Mouse (Mus musculus) liver, embryonic 11.5 days (tissue): ENCODE results near the gene S100a1. TPM values are rescaled to one million over a fixed set of nuclear protein-coding genes. Genes with fewer than 3 reads are reported as not detected.

ENCODE experiments used
- ATAC-seq: fragments of 200-750 bp; cut with Nextera tagmentation; replicated peaks from 2 replicates; pipeline ENCODE4 v1.8.0; 2017; ENCODE audit warnings: moderate number of reproducible peaks, mild to moderate bottlenecking, moderate TSS enrichment, moderate library complexity; ENCODE audit not compliant: low FRiP score
- DNase-seq: peaks from one replicate; pipeline ENCODE4 v3.0.0-alpha.2; 2017; ENCODE audit warnings: low spot score
- H3K27ac ChIP-seq: fragments of 300-500 bp; sonication (generic); 2 replicates; pipeline ENCODE4 v1.5.1; 2014; ENCODE audit warnings: mild to moderate bottlenecking, low read depth, low read length, control low read depth
- H3K27me3 ChIP-seq: fragments of 300-500 bp; sonication (generic); replicated peaks from 2 replicates; pipeline ENCODE4 v1.6.1; 2014; ENCODE audit warnings: low read length, mixed read lengths; ENCODE audit not compliant: control insufficient read depth, insufficient read depth
- H3K36me3 ChIP-seq: fragments of 300-500 bp; sonication (generic); 2 replicates; pipeline ENCODE4 v1.6.1; 2014; ENCODE audit warnings: mild to moderate bottlenecking, low read length, moderate library complexity, mixed read lengths; ENCODE audit not compliant: control insufficient read depth, insufficient read depth
- H3K4me1 ChIP-seq: fragments of 300-500 bp; sonication (generic); replicated peaks from 2 replicates; pipeline ENCODE4 v1.6.1; 2014; ENCODE audit warnings: low read length, mixed read lengths; ENCODE audit not compliant: control insufficient read depth, insufficient read depth
- H3K4me2 ChIP-seq: fragments of 300-500 bp; sonication (generic); 2 replicates; pipeline ENCODE4 v1.6.1; 2014; ENCODE audit warnings: mild to moderate bottlenecking, control low read depth, moderate library complexity
- H3K4me3 ChIP-seq: fragments of 300-500 bp; sonication (generic); 2 replicates; pipeline ENCODE4 v1.5.1; 2014; ENCODE audit warnings: low read depth, low read length, control low read depth
- H3K9ac ChIP-seq: fragments of 300-500 bp; sonication (generic); 2 replicates; pipeline ENCODE4 v1.6.1; 2014; ENCODE audit warnings: low read depth, low read length, control low read depth
- H3K9me3 ChIP-seq: fragments of 300-500 bp; sonication (generic); 2 replicates; pipeline ENCODE4 v1.6.1; 2016; ENCODE audit warnings: low read length, inconsistent platforms, mixed read lengths; ENCODE audit not compliant: control insufficient read depth
- WGBS: fragments of 180-500 bp; shearing (Covaris S2); extraction: QIAGEN DNeasy Blood & Tissue Kit; methylation state at CpG from one replicate; pipeline ENCODE4 v1.1.7; 2014; 5-methylcytosine and 5-hydroxymethylcytosine counted together
- polyA plus RNA-seq: library from polyadenylated mRNA; unstranded; fragments of >200 nt; fragmentation: Nextera tagmentation; extraction: Ambion mirVana; gene quantifications from 2 replicates; pipeline ENCODE4 v1.2.1, GENCODE M21; 2014

The S100a1 gene
- polyA plus RNA-seq, 1 experiment from 2014 or later = 21.9 TPM

- peak; percentile 42 for ATAC-seq
- Histone ChIP-seq H3K9me3 (no peaks in the 10 kb centered on the region), H3K4me1 (no peaks in the 10 kb centered on the region), H3K9ac (no peak within 1 kb of the TSS), H3K27me3 (no peaks in the 10 kb centered on the region), H3K27ac (no peak within 1 kb of the TSS), H3K36me3 (no peaks in the 10 kb centered on the region), H3K4me2 (peak within 1 kb of the TSS; percentile 26), H3K4me3 (0 out of 2 replicates have a peak within 1 kb of the TSS, but pooled peaks have one; percentile 17)
- WGBS = 46% methylated on average over 10 of the region's 10 CpGs
- no peak for DNase-seq
These were observed 23.1 kb upstream of the S100a1 start, which contains the start of gene S100a16 for GRCm38 (mm10) chr3:90537141-90537904. S100a16 (plus strand) TSS chr3:90537254.

- Histone ChIP-seq H3K9me3 (no peaks in the 10 kb centered on the region), H3K4me2 (no peak overlapping the region)
- WGBS = 64% methylated on average over 1 of the region's 1 CpGs
These were observed 21.3 kb upstream of the S100a1 start for GRCm38 (mm10) chr3:90535446-90535845.

GRCm38 (mm10) chr3:90531713-90532112, 17.5 kb upstream of the S100a1 start:
- no peaks in the 10 kb centered on the region for H3K9me3 ChIP-seq
- no peak overlapping the region for H3K9ac ChIP-seq
- no peak overlapping the region for H3K4me3 ChIP-seq
- H3K4me1 ChIP-seq = no peaks in the 10 kb centered on the region
- H3K27ac ChIP-seq = no peak overlapping the region
- 70% methylated on average over 5 of the region's 5 CpGs for WGBS
- ATAC-seq (no peak), DNase-seq (no peak)
- no peaks in the 10 kb centered on the region for H3K36me3 ChIP-seq
- H3K4me2 ChIP-seq = no peak overlapping the region
- no peaks in the 10 kb centered on the region for H3K27me3 ChIP-seq

More at GRCm38 (mm10) chr3:90535446-90535845, 21.3 kb upstream of the S100a1 start:
- no peaks in the 10 kb centered on the region for H3K4me1 ChIP-seq
- H3K27me3 ChIP-seq = no peaks in the 10 kb centered on the region
- H3K4me3 ChIP-seq = no peak overlapping the region
- H3K27ac ChIP-seq = no peak overlapping the region
- DNase-seq (no peak), ATAC-seq (no peak)
- H3K9ac ChIP-seq = no peak overlapping the region
- no peaks in the 10 kb centered on the region for H3K36me3 ChIP-seq

- WGBS = 81% methylated on average over 7 of the region's 7 CpGs
- peak; percentile 25 for DNase-seq
- no peak for ATAC-seq
These were observed 13.2 kb upstream of the S100a1 start for GRCm38 (mm10) chr3:90527291-90527873.

GRCm38 (mm10) chr3:90526580-90526979, 12.4 kb upstream of the S100a1 start, which contains the start of gene S100a14:
S100a14 (plus strand) TSS chr3:90526856.
- no peak within 1 kb of the TSS for H3K4me3 ChIP-seq
- DNase-seq = no peak
- H3K4me2 ChIP-seq = no peak within 1 kb of the TSS
- no peak within 1 kb of the TSS for H3K9ac ChIP-seq
- H3K4me1 ChIP-seq = no peaks in the 10 kb centered on the region
- no peak for ATAC-seq
- no peak within 1 kb of the TSS for H3K27ac ChIP-seq
- no peaks in the 10 kb centered on the region for H3K36me3 ChIP-seq
- no peaks in the 10 kb centered on the region for H3K27me3 ChIP-seq
- WGBS = 63% methylated on average over 5 of the region's 5 CpGs
- H3K9me3 ChIP-seq = no peaks in the 10 kb centered on the region

More at GRCm38 (mm10) chr3:90527291-90527873, 13.2 kb upstream of the S100a1 start:
- Histone ChIP-seq H3K27me3 (no peaks in the 10 kb centered on the region), H3K27ac (no peak overlapping the region), H3K4me2 (no peak overlapping the region), H3K4me3 (no peak overlapping the region), H3K9ac (no peak overlapping the region), H3K4me1 (no peaks in the 10 kb centered on the region), H3K36me3 (no peaks in the 10 kb centered on the region), H3K9me3 (no peaks in the 10 kb centered on the region)

GRCm38 (mm10) chr3:90526076-90526475, 11.9 kb upstream of the S100a1 start:
- DNase-seq (peak; percentile 26), ATAC-seq (no peak)
- Histone ChIP-seq H3K9me3 (no peaks in the 10 kb centered on the region), H3K27ac (no peak overlapping the region), H3K4me1 (no peaks in the 10 kb centered on the region), H3K4me3 (no peak overlapping the region), H3K4me2 (no peak overlapping the region), H3K27me3 (no peaks in the 10 kb centered on the region), H3K36me3 (no peaks in the 10 kb centered on the region), H3K9ac (no peak overlapping the region)
- WGBS = 70% methylated on average over 2 of the region's 2 CpGs

GRCm38 (mm10) chr3:90525421-90525820, 11.2 kb upstream of the S100a1 start:
- Histone ChIP-seq H3K27me3 (no peaks in the 10 kb centered on the region), H3K4me2 (no peak overlapping the region), H3K36me3 (no peaks in the 10 kb centered on the region), H3K4me3 (no peak overlapping the region), H3K9me3 (no peaks in the 10 kb centered on the region), H3K27ac (no peak overlapping the region), H3K9ac (no peak overlapping the region), H3K4me1 (no peaks in the 10 kb centered on the region)
- 57% methylated on average over 4 of the region's 4 CpGs for WGBS
- ATAC-seq (peak; percentile 70; the same call in 1 of the 2 replicates), DNase-seq (peak; percentile 31)

- 84% methylated on average over 4 of the region's 4 CpGs for WGBS
- no peak for ATAC-seq
These were observed 3.5 kb upstream of the S100a1 start for GRCm38 (mm10) chr3:90517711-90518110.

More at GRCm38 (mm10) chr3:90517711-90518110, 3.5 kb upstream of the S100a1 start:
- Histone ChIP-seq H3K4me3 (no peak overlapping the region), H3K36me3 (no peaks in the 10 kb centered on the region), H3K27me3 (no peaks in the 10 kb centered on the region), H3K9ac (no peak overlapping the region), H3K4me2 (no peak overlapping the region), H3K27ac (no peak overlapping the region), H3K4me1 (peaks cover 11% of the 10 kb centered on the region), H3K9me3 (no peaks in the 10 kb centered on the region)
- no peak for DNase-seq
